In the genomic region with DNA sequence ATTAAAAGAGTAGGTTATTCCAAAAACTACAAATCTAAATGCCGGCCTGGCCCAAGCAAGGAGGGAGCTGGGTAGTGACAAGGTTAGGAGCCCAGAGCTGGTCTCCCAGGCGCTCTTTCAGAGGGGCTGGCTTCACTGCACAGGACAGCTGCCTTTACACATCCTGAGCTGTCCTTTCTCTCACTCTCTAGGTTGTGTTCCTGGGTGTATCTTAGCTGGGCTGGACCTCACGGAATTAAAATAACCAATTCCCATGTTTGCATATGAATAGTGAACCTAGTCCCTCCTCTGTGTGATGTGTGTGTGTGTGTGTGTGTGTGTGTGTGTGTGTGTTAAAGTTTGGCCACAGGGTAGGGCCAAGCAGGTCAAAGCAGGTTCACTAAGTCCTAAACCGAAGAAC, we compare ENCODE assay signal across 13 mouse cellular contexts. TPM values are rescaled to one million over a fixed set of nuclear protein-coding genes. Genes with fewer than 3 reads are reported as not detected.
DNase-seq lines count a peak whose midpoint lies in the region; ATAC-seq and TF ChIP-seq lines count a peak whose summit lies in the region.
"Had no signal": no experiment of that assay in that cellular context is flagged by ENCODE, and none has a peak within 500 bp of the region (broad histone marks: within the 10 kb centered on the region; RNA-seq: fewer than 3 reads in every experiment).

No protein-coding gene starts in this region.

- H3K9me3 ChIP-seq in heart, embryonic 12.5 days (replicated peaks) = peaks cover 4% of the 10 kb centered on the region; the same call in 1 of the 2 replicates
- H3K9me3 ChIP-seq in forebrain, postnatal 0 days (ENCODE audit: low read length) = no peaks in the 10 kb centered on the region
- H3K9me3 ChIP-seq in midbrain, embryonic 13.5 days = no peaks in the 10 kb centered on the region; the same call in 1 of the 2 replicates
- H3K9me3 ChIP-seq: liver, embryonic 13.5 days had no signal

- no peak overlapping the region for H3K9ac ChIP-seq in heart, embryonic 12.5 days
- 0 out of 2 replicates have a peak overlapping the region, but pooled peaks have one; percentile 84 for H3K9ac ChIP-seq in forebrain, postnatal 0 days
- H3K9ac ChIP-seq in midbrain, embryonic 13.5 days (replicated peaks) = peak overlapping the region; percentile 95
- H3K9ac ChIP-seq: liver, embryonic 13.5 days had no signal

- peaks cover 7% of the 10 kb centered on the region for H3K4me1 ChIP-seq in heart, embryonic 12.5 days (replicated peaks)
- H3K4me1 ChIP-seq in forebrain, postnatal 0 days (ENCODE audit: insufficient read depth) = no peaks in the 10 kb centered on the region
- peaks cover 29% of the 10 kb centered on the region for H3K4me1 ChIP-seq in midbrain, embryonic 13.5 days (replicated peaks)
- no peaks in the 10 kb centered on the region for H3K4me1 ChIP-seq in cerebellum, adult 2 months (ENCODE audit: control insufficient read depth, insufficient read depth, low read length)

- H3K27me3 ChIP-seq in heart, embryonic 12.5 days (replicated peaks) = peaks cover 9% of the 10 kb centered on the region; the same call in 1 of the 2 replicates
- no peaks in the 10 kb centered on the region for H3K27me3 ChIP-seq in forebrain, postnatal 0 days (ENCODE audit: insufficient read depth, low read length)
- no peaks in the 10 kb centered on the region for H3K27me3 ChIP-seq in midbrain, embryonic 13.5 days
- peaks cover 1% of the 10 kb centered on the region; the same call in 1 of the 2 replicates for H3K27me3 ChIP-seq in cerebellum, adult 2 months (ENCODE audit: control insufficient read depth, insufficient read depth, low read length)

- ATAC-seq in heart, embryonic 12.5 days (ENCODE audit: insufficient number of reproducible peaks, low FRiP score) = no peak
- no peak for ATAC-seq in forebrain, postnatal 0 days
- ATAC-seq in midbrain, embryonic 13.5 days = no peak

- TF ChIP-seq POLR2A in cerebellum, adult 2 months (IDR thresholded peaks at IDR 0.05; ENCODE audit: borderline replicate concordance, insufficient read depth, low read length) = no peak

- WGBS in heart, embryonic 12.5 days = 79% methylated on average over 4 of the region's 4 CpGs
- WGBS in forebrain, postnatal 0 days = 60% methylated on average over 4 of the region's 4 CpGs
- 39% methylated on average over 4 of the region's 4 CpGs for WGBS in midbrain, embryonic 13.5 days
- WGBS in cerebellum, adult 2 months = 88% methylated on average over 4 of the region's 4 CpGs

- no peaks in the 10 kb centered on the region for H3K36me3 ChIP-seq in heart, embryonic 12.5 days
- H3K36me3 ChIP-seq in forebrain, postnatal 0 days (ENCODE audit: insufficient read depth) = no peaks in the 10 kb centered on the region
- peaks cover 15% of the 10 kb centered on the region for H3K36me3 ChIP-seq in midbrain, embryonic 13.5 days
- H3K36me3 ChIP-seq: liver, embryonic 13.5 days had no signal

- intact Hi-C loops in gastrocnemius, postnatal 36 days (cut with DNase I) = no loop called here

- DNase-seq in heart, adult 18-20 months = no peak
- DNase-seq in ES-CJ7 (ENCODE audit: low read depth, low spot score) (peak; percentile 41), liver (no peak)
- no peak for DNase-seq in forebrain, postnatal 0 days
- no peak for DNase-seq in cerebellum, adult 2 months
- no peak for DNase-seq in gastrocnemius, postnatal 36 days
- DNase-seq: adrenal gland, adult 2 months; B cell, adult 2 months; kidney, adult 8-10 months; liver, embryonic 13.5 days; right cerebral cortex, postnatal 4 days had no signal

- no peak overlapping the region for H3K27ac ChIP-seq in heart, embryonic 12.5 days (ENCODE audit: poor library complexity, severe bottlenecking)
- no peak overlapping the region for H3K27ac ChIP-seq in forebrain, postnatal 0 days (ENCODE audit: low read depth, low read length)
- H3K27ac ChIP-seq in midbrain, embryonic 13.5 days = peak overlapping the region; percentile 70
- H3K27ac ChIP-seq in cerebellum, adult 2 months (ENCODE audit: insufficient read depth, low read length) = no peak overlapping the region
- H3K27ac ChIP-seq: liver, embryonic 13.5 days had no signal

- H3K4me3 ChIP-seq in heart, embryonic 12.5 days = no peak overlapping the region
- H3K4me3 ChIP-seq in forebrain, postnatal 0 days (ENCODE audit: low read depth, low read length) = peak overlapping the region; percentile 93
- peak overlapping the region; percentile 78 for H3K4me3 ChIP-seq in midbrain, embryonic 13.5 days (replicated peaks)
- H3K4me3 ChIP-seq in cerebellum, adult 2 months (replicated peaks; ENCODE audit: insufficient read depth, low read depth, low read length) = no peak overlapping the region
- H3K4me3 ChIP-seq: liver, embryonic 13.5 days had no signal

- TF ChIP-seq CTCF in forebrain, postnatal 0 days (IDR thresholded peaks at IDR 0.05; ENCODE audit: low read depth) = no peak
- TF ChIP-seq CTCF in cerebellum, adult 2 months (IDR thresholded peaks at IDR 0.05; ENCODE audit: borderline replicate concordance, insufficient read depth, low read depth, low read length) = no peak

- H3K4me2 ChIP-seq in heart, embryonic 12.5 days = 0 out of 2 replicates have a peak overlapping the region, but pooled peaks have one; percentile 10
- peak overlapping the region; percentile 61 for H3K4me2 ChIP-seq in forebrain, postnatal 0 days (ENCODE audit: low read depth)
- peak overlapping the region; percentile 73 for H3K4me2 ChIP-seq in midbrain, embryonic 13.5 days (replicated peaks)
- H3K4me2 ChIP-seq: liver, embryonic 13.5 days had no signal

RNA-seq across cellular contexts. Expression of a gene that starts 2.2 kb away (rescaled TPM):
- polyA plus RNA-seq in heart, embryonic 12.5 days (2016; fragmentation: Nextera tagmentation; extraction: Ambion mirVana) = 8.5 and 8.6 TPM in 2 replicates
- total RNA-seq in heart, adult 18-20 months (2021) = 1 to 10 TPM; 1.6 TPM
- total RNA-seq in forebrain, postnatal 0 days (2014; rRNA removed) = 19.4 and 20.2 TPM in 2 replicates
- 13.5 and 27.8 TPM in 2 replicates for polyA plus RNA-seq in forebrain, postnatal 0 days (2015; fragmentation: Nextera tagmentation; extraction: Ambion mirVana)
- 40.1 and 40.9 TPM in 2 replicates for polyA plus RNA-seq in midbrain, embryonic 13.5 days (2015; fragmentation: Nextera tagmentation; extraction: Ambion mirVana)
- polyA plus RNA-seq in cerebellum, adult 2 months (2012; rRNA removed) = 18.5 and 18.7 TPM in 2 replicates
- total RNA-seq in gastrocnemius, postnatal 36 days (2021) = under 1 TPM; 0.79 to 0.84 TPM

RNA-seq across cellular contexts. Expression of a gene that starts 52.2 kb away (rescaled TPM):
- 41.8 and 43.5 TPM in 2 replicates for polyA plus RNA-seq in heart, embryonic 12.5 days (2016; fragmentation: Nextera tagmentation; extraction: Ambion mirVana)
- total RNA-seq in heart, adult 18-20 months (2021) = 10 to 100 TPM; 37.9 to 38.0 TPM
- 40.5 and 44.0 TPM in 2 replicates for total RNA-seq in forebrain, postnatal 0 days (2014; rRNA removed)
- polyA plus RNA-seq in forebrain, postnatal 0 days (2015; fragmentation: Nextera tagmentation; extraction: Ambion mirVana) = 48.4 and 49.3 TPM in 2 replicates
- polyA plus RNA-seq in midbrain, embryonic 13.5 days (2015; fragmentation: Nextera tagmentation; extraction: Ambion mirVana) = 30.7 and 32.1 TPM in 2 replicates
- 21.6 and 24.7 TPM in 2 replicates for polyA plus RNA-seq in cerebellum, adult 2 months (2012; rRNA removed)
- 10 to 100 TPM; 31.0 to 38.7 TPM for total RNA-seq in gastrocnemius, postnatal 36 days (2021)

Comparison
In these comparisons a context has a peak if more than half of its experiments do, and no peak if none do; other contexts are left out.
1. H3K4me2 ChIP-seq: peak in every context shown above with its lines; median percentile 73 in midbrain, embryonic 13.5 days; 61 in forebrain, postnatal 0 days; 10 in heart, embryonic 12.5 days.
2. H3K4me3 ChIP-seq: peak in forebrain, postnatal 0 days (single experiment) and midbrain, embryonic 13.5 days (single experiment); none in heart, embryonic 12.5 days (single experiment) and cerebellum, adult 2 months (single experiment).